Mouse (Mus musculus): ENCODE results near the gene Bud13. TPM values are rescaled to one million over a fixed set of nuclear protein-coding genes. Genes with fewer than 3 reads are reported as not detected.
"Not testable (repeated sequence)": the region's sequence is repeated elsewhere in the genome, so short reads cannot be mapped to it uniquely, and the experiment has no call there.

The Bud13 gene
- polyA plus RNA-seq, 1 experiment = 9.9 TPM

GRCm38 (mm10) chr9:46302142-46302541 is 19.3 kb downstream of the Bud13 start:
- DNase-seq (ENCODE audit: low spot score) = no peak

- DNase-seq (ENCODE audit: low spot score) = no peak
These were observed 26.3 kb downstream of the Bud13 start for GRCm38 (mm10) chr9:46309121-46309520.

- DNase-seq (ENCODE audit: low spot score) = no peak
These were observed 31.7 kb downstream of the Bud13 start for GRCm38 (mm10) chr9:46314507-46314906.

GRCm38 (mm10) chr9:46314921-46315320 is 32.1 kb downstream of the Bud13 start:
- DNase-seq (ENCODE audit: low spot score) = no peak

- no peak for DNase-seq (ENCODE audit: low spot score)
These were observed 33.1 kb downstream of the Bud13 start for GRCm38 (mm10) chr9:46315807-46316365.

GRCm38 (mm10) chr9:46316388-46316787 is 33.6 kb downstream of the Bud13 start:
- DNase-seq (ENCODE audit: low spot score) = no peak

GRCm38 (mm10) chr9:46316909-46317308 is 34.1 kb downstream of the Bud13 start:
- DNase-seq (ENCODE audit: low spot score) = no peak

GRCm38 (mm10) chr9:46317957-46318356 is 35.1 kb downstream of the Bud13 start:
- no peak for DNase-seq (ENCODE audit: low spot score)

- not testable (repeated sequence) for DNase-seq (ENCODE audit: low spot score)
These were observed 37.1 kb downstream of the Bud13 start, which contains the start of gene 4931429L15Rik for GRCm38 (mm10) chr9:46319886-46320285. Gene 4931429L15Rik, minus strand, starts transcription at chr9:46319986.

- no peak for DNase-seq (ENCODE audit: low spot score)
These were observed 37.7 kb downstream of the Bud13 start for GRCm38 (mm10) chr9:46320461-46320860.

- DNase-seq (ENCODE audit: low spot score) = no peak
These were observed 44.0 kb downstream of the Bud13 start for GRCm38 (mm10) chr9:46326694-46327405.

GRCm38 (mm10) chr9:46327706-46328571 is 45.1 kb downstream of the Bud13 start:
- no peak for DNase-seq (ENCODE audit: low spot score)

- no peak for DNase-seq (ENCODE audit: low spot score)
These were observed 45.9 kb downstream of the Bud13 start for GRCm38 (mm10) chr9:46328572-46329249.

- no peak for DNase-seq (ENCODE audit: low spot score)
These were observed 46.4 kb downstream of the Bud13 start for GRCm38 (mm10) chr9:46329250-46329648.

- no peak for DNase-seq (ENCODE audit: low spot score)
These were observed 47.2 kb downstream of the Bud13 start for GRCm38 (mm10) chr9:46329801-46330585.

- no peak for DNase-seq (ENCODE audit: low spot score)
These were observed 47.7 kb downstream of the Bud13 start for GRCm38 (mm10) chr9:46330586-46330895.

- no peak for DNase-seq (ENCODE audit: low spot score)
These were observed 48.5 kb downstream of the Bud13 start for GRCm38 (mm10) chr9:46331301-46331700.

- DNase-seq (ENCODE audit: low spot score) = no peak
These were observed 51.7 kb downstream of the Bud13 start for GRCm38 (mm10) chr9:46334471-46335025.

GRCm38 (mm10) chr9:46335461-46335995 is 52.7 kb downstream of the Bud13 start:
- peak; percentile 1 for DNase-seq (ENCODE audit: low spot score)

GRCm38 (mm10) chr9:46336294-46336693 is 53.5 kb downstream of the Bud13 start:
- peak; percentile 2 for DNase-seq (ENCODE audit: low spot score)

- no peak for DNase-seq (ENCODE audit: low spot score)
These were observed 54.5 kb downstream of the Bud13 start for GRCm38 (mm10) chr9:46337331-46337730.
